Mouse (Mus musculus) heart, postnatal 0 days (tissue): Measurements from ENCODE around the gene Gal3st4. TPM values are rescaled to one million over a fixed set of nuclear protein-coding genes. Genes with fewer than 3 reads are reported as not detected.

Source experiments
- ATAC-seq: fragments of 200-750 bp; cut with Nextera tagmentation; 2 replicates; pipeline ENCODE4 v1.8.0; 2017; ENCODE audit warnings: low read depth, moderate number of reproducible peaks, moderate library complexity; ENCODE audit not compliant: insufficient read depth
- DNase-seq: peaks from one replicate; pipeline ENCODE4 v3.0.0-alpha.2; 2016; ENCODE audit warnings: low spot score
- H3K27ac ChIP-seq: fragments of 300-500 bp; sonication (generic); 2 replicates; pipeline ENCODE4 v1.5.1; 2014; ENCODE audit warnings: low read depth, mild to moderate bottlenecking
- H3K27me3 ChIP-seq: fragments of 300-500 bp; sonication (generic); 2 replicates; pipeline ENCODE4 v1.6.1; 2014; ENCODE audit warnings: low read length, mixed read lengths; ENCODE audit not compliant: control insufficient read depth, insufficient read depth
- H3K36me3 ChIP-seq: fragments of 300-500 bp; sonication (generic); replicated peaks from 2 replicates; pipeline ENCODE4 v1.6.1; 2014; ENCODE audit warnings: low read length, mixed read lengths; ENCODE audit not compliant: control insufficient read depth, insufficient read depth
- H3K4me1 ChIP-seq: fragments of 300-500 bp; sonication (generic); 2 replicates; pipeline ENCODE4 v1.6.1; 2014; ENCODE audit warnings: antibody characterized with exemption; ENCODE audit not compliant: control insufficient read depth, insufficient read depth
- H3K4me2 ChIP-seq: fragments of 300-500 bp; sonication (generic); 2 replicates; pipeline ENCODE4 v1.6.1; 2014; ENCODE audit warnings: low read depth, mild to moderate bottlenecking, low read length, moderate library complexity
- H3K4me3 ChIP-seq: fragments of 300-500 bp; sonication (generic); 2 replicates; pipeline ENCODE4 v1.5.1; 2014; ENCODE audit warnings: low read depth, low read length
- H3K9ac ChIP-seq: fragments of 300-500 bp; sonication (generic); replicated peaks from 2 replicates; pipeline ENCODE4 v1.6.1; 2014; ENCODE audit warnings: low read depth, low read length, mixed read lengths
- H3K9me3 ChIP-seq: fragments of 300-500 bp; sonication (generic); replicated peaks from 2 replicates; pipeline ENCODE4 v1.6.1; 2016; ENCODE audit warnings: low read length; ENCODE audit not compliant: control insufficient read depth
- CTCF ChIP-seq: IDR thresholded peaks from 2 replicates; pipeline ENCODE4 v1.5.1; 2016; ENCODE audit warnings: antibody characterized with exemption, control low read depth, low read depth
- EP300 ChIP-seq: IDR thresholded peaks from 2 replicates; pipeline ENCODE4 v1.6.1; 2016; ENCODE audit warnings: antibody characterized with exemption, low read depth
- WGBS: fragments of 180-500 bp; shearing (Covaris S2); extraction: QIAGEN DNeasy Blood & Tissue Kit; methylation state at CpG from one replicate; pipeline ENCODE4 v1.1.7; 2014; 5-methylcytosine and 5-hydroxymethylcytosine counted together
- polyA plus RNA-seq: library from polyadenylated mRNA; unstranded; fragments of >200 nt; fragmentation: Nextera tagmentation; extraction: Ambion mirVana; gene quantifications from 2 replicates; pipeline ENCODE4 v1.2.1, GENCODE M21; 2015
- total RNA-seq: library from RNA; depleted of rRNA; stranded (reverse); fragments of >200 nt; gene quantifications from 2 replicates; pipeline ENCODE4 v1.2.3, GENCODE M21; 2014; ENCODE audit warnings: low replicate concordance

The Gal3st4 gene
- total and polyA plus RNA-seq, 2 experiments from 2014 or later = 0.60 TPM; not detected in 1

DNA sequence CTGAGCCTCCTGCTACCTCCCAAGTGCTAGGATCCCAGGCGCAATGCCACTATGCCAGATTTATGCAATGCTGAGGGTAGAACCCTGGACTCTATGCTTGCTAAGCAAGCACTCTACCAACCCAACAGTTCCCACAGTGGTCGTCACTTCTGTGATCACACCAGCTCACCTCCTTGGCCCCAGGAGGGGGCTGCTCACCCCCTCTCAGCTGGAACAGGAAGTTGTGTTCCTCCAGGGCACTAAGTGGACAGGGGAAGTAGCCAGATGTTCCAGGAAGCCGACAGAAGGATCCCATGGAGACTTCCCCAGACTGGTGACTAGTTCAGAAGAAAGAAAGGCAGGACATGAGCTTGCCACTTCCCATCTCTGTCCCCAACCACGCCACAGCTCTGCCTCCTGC is 10.6 kb downstream of the Gal3st4 start:
- no peaks in the 10 kb centered on the region for H3K27me3 ChIP-seq
- no peak overlapping the region for H3K4me2 ChIP-seq
- DNase-seq (no peak), ATAC-seq (no peak)
- TF ChIP-seq CTCF (no peak), EP300 (no peak)
- 76% methylated on average over 4 of the region's 4 CpGs for WGBS
- no peak overlapping the region for H3K27ac ChIP-seq
- H3K36me3 ChIP-seq = peaks cover 31% of the 10 kb centered on the region
- no peak overlapping the region for H3K4me3 ChIP-seq
- H3K9ac ChIP-seq = no peak overlapping the region
- peaks cover 8% of the 10 kb centered on the region; the same call in 1 of the 2 replicates for H3K4me1 ChIP-seq
- no peaks in the 10 kb centered on the region for H3K9me3 ChIP-seq

DNA sequence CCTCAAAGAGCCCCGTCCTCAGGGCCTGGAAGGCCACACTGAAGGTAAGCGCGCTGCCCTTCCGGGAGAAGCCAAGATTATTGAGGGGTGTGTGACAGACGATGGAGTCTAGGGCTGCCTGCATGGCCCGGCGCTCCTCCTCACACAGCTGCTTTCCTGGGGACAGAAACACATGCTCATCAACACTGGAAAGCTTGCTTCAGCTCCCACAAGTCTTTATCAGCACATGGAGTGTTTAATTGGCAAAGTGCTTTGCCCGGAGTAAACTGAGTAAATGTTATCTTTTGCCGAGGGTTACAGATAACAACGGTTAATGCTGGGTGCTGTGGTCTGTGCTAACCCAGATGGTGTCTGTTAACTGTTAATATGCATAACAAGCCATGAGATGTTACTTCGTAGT is 11.8 kb downstream of the Gal3st4 start:
- Histone ChIP-seq H3K4me3 (no peak overlapping the region), H3K36me3 (peaks cover 31% of the 10 kb centered on the region), H3K9ac (no peak overlapping the region), H3K4me2 (no peak overlapping the region), H3K27ac (no peak overlapping the region), H3K9me3 (no peaks in the 10 kb centered on the region), H3K27me3 (no peaks in the 10 kb centered on the region), H3K4me1 (peaks cover 13% of the 10 kb centered on the region)
- ATAC-seq = no peak
- no peak for DNase-seq
- WGBS = 47% methylated on average over 11 of the region's 11 CpGs
- TF ChIP-seq CTCF (no peak), EP300 (no peak)

DNA sequence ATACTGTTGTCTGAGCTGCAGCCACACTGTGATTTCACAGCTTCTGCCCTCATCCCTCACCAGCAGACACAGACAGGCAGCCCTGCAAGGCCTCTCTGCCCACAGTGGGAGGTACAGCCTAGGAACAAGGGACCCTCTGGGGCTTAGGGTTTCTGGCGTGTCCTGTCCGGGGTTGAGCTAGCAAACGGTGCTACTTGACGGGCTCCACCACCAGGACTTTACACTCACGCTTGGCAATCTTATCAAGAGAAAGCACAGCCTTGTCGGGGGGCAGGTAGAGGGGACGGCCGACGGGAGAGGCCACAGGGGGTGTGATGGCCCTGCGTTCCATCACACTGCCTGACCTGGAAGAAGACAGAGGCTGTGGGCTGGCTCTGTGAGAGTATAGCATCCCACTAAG is 12.6 kb downstream of the Gal3st4 start:
- Histone ChIP-seq H3K4me1 (peaks cover 14% of the 10 kb centered on the region), H3K27ac (no peak overlapping the region), H3K27me3 (no peaks in the 10 kb centered on the region), H3K4me2 (no peak overlapping the region), H3K9ac (no peak overlapping the region), H3K4me3 (no peak overlapping the region), H3K9me3 (no peaks in the 10 kb centered on the region), H3K36me3 (peaks cover 31% of the 10 kb centered on the region)
- DNase-seq (no peak), ATAC-seq (no peak)
- TF ChIP-seq EP300 = no peak
- TF ChIP-seq CTCF = no peak
- WGBS = 55% methylated on average over 10 of the region's 10 CpGs

DNA sequence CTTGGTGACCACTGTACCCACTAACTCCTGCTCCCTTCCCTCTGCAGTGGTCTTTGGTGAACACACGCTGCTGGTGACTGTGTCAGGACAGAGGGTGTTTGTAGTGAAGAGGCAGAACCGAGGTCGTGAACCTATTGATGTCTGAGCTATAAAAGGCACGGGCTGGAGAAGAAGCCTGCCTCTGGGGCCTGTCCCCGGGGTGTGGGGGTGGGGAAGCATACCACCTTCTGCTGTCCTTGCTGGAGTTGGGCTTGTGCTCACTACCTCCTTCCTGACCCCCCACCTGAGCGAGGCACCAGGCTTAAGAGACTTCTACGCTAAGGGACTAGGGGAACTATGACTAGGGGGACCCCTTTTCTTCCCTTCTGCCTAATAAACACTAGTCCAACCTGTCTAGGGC is 13.6 kb downstream of the Gal3st4 start:
- Histone ChIP-seq H3K4me1 (peaks cover 17% of the 10 kb centered on the region), H3K4me2 (no peak overlapping the region), H3K27ac (no peak overlapping the region), H3K36me3 (peaks cover 31% of the 10 kb centered on the region), H3K9me3 (no peaks in the 10 kb centered on the region), H3K4me3 (no peak overlapping the region), H3K9ac (no peak overlapping the region), H3K27me3 (no peaks in the 10 kb centered on the region)
- 47% methylated on average over 7 of the region's 7 CpGs for WGBS
- TF ChIP-seq CTCF = no peak
- TF ChIP-seq EP300 = no peak
- ATAC-seq = no peak
- no peak for DNase-seq

DNA sequence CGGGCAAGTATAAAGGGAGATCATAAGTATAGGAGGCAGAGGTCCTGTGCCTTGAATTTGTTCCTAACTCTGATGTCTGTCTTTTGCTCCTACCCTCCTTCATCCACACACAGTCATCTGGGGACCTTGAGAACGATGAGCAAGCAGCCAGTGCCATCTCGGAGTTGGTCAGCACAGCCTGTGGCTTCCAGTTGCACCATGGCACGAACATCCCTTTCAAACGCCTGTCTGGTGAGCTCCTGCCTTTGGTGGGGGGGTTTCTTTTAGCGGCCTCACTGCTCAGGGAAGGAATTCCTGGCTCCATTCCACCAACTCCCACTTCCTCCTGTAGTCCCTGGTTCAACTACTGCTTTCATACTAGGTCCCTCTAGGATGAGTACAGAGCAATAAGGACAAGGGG is 14.1 kb downstream of the Gal3st4 start:
- Histone ChIP-seq H3K36me3 (peaks cover 31% of the 10 kb centered on the region), H3K9ac (no peak overlapping the region), H3K4me1 (peaks cover 17% of the 10 kb centered on the region), H3K9me3 (no peaks in the 10 kb centered on the region), H3K4me2 (no peak overlapping the region), H3K4me3 (no peak overlapping the region), H3K27ac (no peak overlapping the region), H3K27me3 (no peaks in the 10 kb centered on the region)
- TF ChIP-seq EP300 (no peak), CTCF (no peak)
- DNase-seq (no peak), ATAC-seq (no peak)
- 45% methylated on average over 6 of the region's 6 CpGs for whole genome bisulfite sequencing

DNA sequence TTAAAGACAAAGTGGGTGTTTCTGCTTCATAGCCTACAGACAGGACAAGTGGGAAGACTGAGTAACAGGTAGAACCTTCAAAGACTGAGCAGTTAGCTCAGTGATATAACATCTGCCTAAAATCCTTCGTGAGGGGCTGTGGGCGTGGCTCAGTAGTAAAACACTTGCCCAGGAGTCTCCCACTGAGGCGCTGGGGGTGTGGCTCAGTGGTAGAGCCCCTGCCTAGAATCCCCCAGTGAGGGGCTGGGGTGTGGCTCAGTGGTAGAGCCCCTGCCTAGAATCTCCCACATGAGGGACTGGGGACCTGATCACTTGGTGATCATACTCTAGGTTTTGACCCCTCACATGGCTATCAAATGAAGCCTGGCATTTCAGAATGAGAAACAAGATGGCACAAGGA is 14.6 kb downstream of the Gal3st4 start:
- no peaks in the 10 kb centered on the region for H3K27me3 ChIP-seq
- H3K4me3 ChIP-seq = no peak overlapping the region
- H3K4me2 ChIP-seq = no peak overlapping the region
- no peak overlapping the region for H3K27ac ChIP-seq
- ATAC-seq (no peak), DNase-seq (no peak)
- H3K4me1 ChIP-seq = peaks cover 14% of the 10 kb centered on the region
- TF ChIP-seq CTCF = no peak
- no peak for TF ChIP-seq EP300
- H3K9ac ChIP-seq = no peak overlapping the region
- H3K36me3 ChIP-seq = peaks cover 31% of the 10 kb centered on the region
- WGBS = 81% methylated on average over 3 of the region's 3 CpGs
- no peaks in the 10 kb centered on the region for H3K9me3 ChIP-seq
